Mouse (Mus musculus): ENCODE data around the gene Ftcd. TPM values are rescaled to one million over a fixed set of nuclear protein-coding genes. Genes with fewer than 3 reads are reported as not detected.

Ftcd gene
- total and polyA plus RNA-seq, 2 experiments from 2014 or later = 5.6 to 5.8 TPM

DNA sequence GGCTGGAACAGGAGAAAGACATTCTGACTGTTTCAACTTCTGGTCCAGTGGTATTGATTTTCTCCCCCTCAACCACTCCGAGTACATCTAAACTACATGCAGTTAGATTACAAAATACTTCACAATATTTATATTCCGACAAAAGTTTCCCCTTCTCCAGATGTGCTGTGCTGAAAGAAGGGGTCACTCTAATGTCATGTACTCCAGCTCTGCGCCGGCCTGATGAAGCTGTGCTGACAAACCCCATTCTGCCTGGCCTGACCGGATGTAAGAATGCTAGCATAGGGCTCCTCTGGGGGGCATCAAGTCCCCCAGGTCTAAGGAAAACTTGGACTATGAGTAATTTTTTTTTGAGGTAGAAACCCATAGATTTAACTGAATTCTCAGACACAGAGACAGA, 52.3 kb downstream of the Ftcd start:
- Histone ChIP-seq H3K4me2 (ENCODE audit: low read depth, low read length) (no peak overlapping the region), H3K36me3 (replicated peaks; ENCODE audit: control insufficient read depth, insufficient read depth, low read length) (no peaks in the 10 kb centered on the region), H3K4me1 (ENCODE audit: control insufficient read depth, insufficient read depth) (0 out of 2 replicates have a peak, but pooled peaks cover 2% of the 10 kb centered on the region), H3K4me3 (ENCODE audit: low read depth, low read length) (no peak overlapping the region), H3K27ac (ENCODE audit: low read depth) (no peak overlapping the region), H3K9ac (replicated peaks; ENCODE audit: low read depth, low read length) (no peak overlapping the region), H3K9me3 (replicated peaks; ENCODE audit: control insufficient read depth, low read length) (no peaks in the 10 kb centered on the region), H3K27me3 (ENCODE audit: control insufficient read depth, insufficient read depth, low read length) (no peaks in the 10 kb centered on the region)
- ATAC-seq (ENCODE audit: insufficient read depth, low read depth) (no peak), DNase-seq (ENCODE audit: low spot score) (no peak)
- 81% methylated on average over 5 of the region's 5 CpGs for WGBS
- TF ChIP-seq CTCF (IDR thresholded peaks at IDR 0.05; ENCODE audit: low read depth) = no peak
- no peak for TF ChIP-seq EP300 (IDR thresholded peaks at IDR 0.05; ENCODE audit: low read depth)

DNA sequence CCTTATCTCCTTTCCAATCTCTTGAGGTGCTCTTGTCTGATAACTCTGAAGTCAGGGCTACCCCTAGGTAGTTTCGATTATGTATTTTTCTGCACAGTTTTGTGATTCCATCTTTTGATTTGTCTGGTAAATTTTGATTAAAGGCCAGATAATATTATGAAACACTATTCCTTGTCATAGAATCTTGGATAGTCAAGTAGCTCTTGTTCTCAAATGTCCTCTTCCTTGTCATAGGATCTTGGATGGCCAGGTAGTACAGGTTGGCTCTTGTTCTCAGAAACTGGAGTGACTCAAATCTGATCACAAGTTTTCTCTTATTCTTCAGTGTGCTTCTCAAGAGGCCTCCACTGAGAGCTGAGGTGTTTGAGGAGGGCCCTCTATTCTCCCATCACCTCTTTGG, 55.2 kb downstream of the Ftcd start:
- WGBS = 86% methylated on average over 1 of the region's 1 CpGs

DNA sequence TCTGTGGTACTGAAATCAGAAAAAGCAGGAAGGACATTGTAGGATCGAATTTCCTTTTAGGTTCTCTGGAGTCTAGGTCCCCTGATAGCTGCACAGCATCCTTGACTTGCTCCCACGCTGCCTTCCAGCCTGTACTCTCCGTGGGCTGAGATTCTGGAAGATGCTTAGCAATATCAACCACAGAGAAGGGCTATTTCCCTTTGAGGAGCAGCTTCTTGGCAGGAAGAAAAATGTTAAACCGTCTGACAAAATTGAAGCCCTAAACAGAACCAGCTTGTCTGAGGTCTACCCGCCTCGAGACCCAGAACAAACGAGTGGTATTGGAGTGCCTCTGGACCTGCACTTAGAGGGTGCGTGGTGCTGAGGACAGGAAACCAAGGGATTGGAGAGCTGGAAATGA, 57.2 kb downstream of the Ftcd start:
- no peak for ATAC-seq (ENCODE audit: insufficient read depth, low read depth)
- no peak for DNase-seq (ENCODE audit: low spot score)
- H3K9me3 ChIP-seq (replicated peaks; ENCODE audit: control insufficient read depth, low read length) = no peaks in the 10 kb centered on the region
- H3K27me3 ChIP-seq (ENCODE audit: control insufficient read depth, insufficient read depth, low read length) = no peaks in the 10 kb centered on the region
- peaks cover 10% of the 10 kb centered on the region; the same call in 1 of the 2 replicates for H3K4me1 ChIP-seq (ENCODE audit: control insufficient read depth, insufficient read depth)
- H3K4me2 ChIP-seq (ENCODE audit: low read depth, low read length) = no peak overlapping the region
- no peak overlapping the region for H3K9ac ChIP-seq (replicated peaks; ENCODE audit: low read depth, low read length)
- TF ChIP-seq EP300 (IDR thresholded peaks at IDR 0.05; ENCODE audit: low read depth) (no peak), CTCF (IDR thresholded peaks at IDR 0.05; ENCODE audit: low read depth) (no peak)
- H3K36me3 ChIP-seq (replicated peaks; ENCODE audit: control insufficient read depth, insufficient read depth, low read length) = no peaks in the 10 kb centered on the region
- no peak overlapping the region; the same call in 1 of the 2 replicates for H3K27ac ChIP-seq (ENCODE audit: low read depth)
- no peak overlapping the region for H3K4me3 ChIP-seq (ENCODE audit: low read depth, low read length)
- WGBS = 58% methylated on average over 8 of the region's 8 CpGs

More for the DNA sequence above, 55.2 kb downstream of the Ftcd start:
- DNase-seq (ENCODE audit: low spot score) = no peak
- Histone ChIP-seq H3K4me2 (ENCODE audit: low read depth, low read length) (no peak overlapping the region), H3K36me3 (replicated peaks; ENCODE audit: control insufficient read depth, insufficient read depth, low read length) (no peaks in the 10 kb centered on the region), H3K27ac (ENCODE audit: low read depth) (no peak overlapping the region), H3K4me3 (ENCODE audit: low read depth, low read length) (no peak overlapping the region), H3K9me3 (replicated peaks; ENCODE audit: control insufficient read depth, low read length) (no peaks in the 10 kb centered on the region), H3K4me1 (ENCODE audit: control insufficient read depth, insufficient read depth) (peaks cover 10% of the 10 kb centered on the region; the same call in 1 of the 2 replicates), H3K9ac (replicated peaks; ENCODE audit: low read depth, low read length) (no peak overlapping the region), H3K27me3 (ENCODE audit: control insufficient read depth, insufficient read depth, low read length) (no peaks in the 10 kb centered on the region)
- TF ChIP-seq CTCF (IDR thresholded peaks at IDR 0.05; ENCODE audit: low read depth) (no peak), EP300 (IDR thresholded peaks at IDR 0.05; ENCODE audit: low read depth) (no peak)
- ATAC-seq (ENCODE audit: insufficient read depth, low read depth) = no peak

DNA sequence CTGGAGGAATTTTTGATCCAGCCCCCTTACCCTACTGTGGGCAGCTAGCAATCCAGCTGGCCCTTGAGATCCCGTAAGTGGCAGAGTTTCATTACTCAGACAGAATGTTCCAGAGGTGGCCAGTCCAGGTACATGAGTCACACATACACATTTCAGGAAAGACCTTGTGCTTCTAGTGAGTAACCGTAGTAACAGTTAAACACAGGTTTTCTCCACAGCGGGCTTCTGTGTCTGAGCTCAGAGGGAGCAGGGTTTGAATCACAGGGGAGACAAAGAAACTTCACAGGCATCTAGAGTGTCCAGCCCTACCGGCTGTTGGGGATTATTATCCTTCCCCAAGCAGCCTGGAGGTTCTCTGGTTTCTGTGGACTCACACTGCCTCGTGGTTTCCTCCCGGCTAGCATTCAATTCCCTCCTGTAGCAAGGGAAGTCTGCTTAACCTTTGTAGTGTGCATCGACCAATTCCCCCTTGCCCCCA, 58.7 kb downstream of the Ftcd start:
- Histone ChIP-seq H3K9ac (replicated peaks; ENCODE audit: low read depth, low read length) (no peak overlapping the region), H3K27ac (ENCODE audit: low read depth) (peak overlapping the region; percentile 33; the same call in 1 of the 2 replicates), H3K27me3 (ENCODE audit: control insufficient read depth, insufficient read depth, low read length) (no peaks in the 10 kb centered on the region), H3K36me3 (replicated peaks; ENCODE audit: control insufficient read depth, insufficient read depth, low read length) (no peaks in the 10 kb centered on the region), H3K4me3 (ENCODE audit: low read depth, low read length) (no peak overlapping the region), H3K9me3 (replicated peaks; ENCODE audit: control insufficient read depth, low read length) (no peaks in the 10 kb centered on the region), H3K4me2 (ENCODE audit: low read depth, low read length) (no peak overlapping the region), H3K4me1 (ENCODE audit: control insufficient read depth, insufficient read depth) (peaks cover 10% of the 10 kb centered on the region; the same call in 1 of the 2 replicates)
- TF ChIP-seq EP300 (IDR thresholded peaks at IDR 0.05; ENCODE audit: low read depth) = no peak
- TF ChIP-seq CTCF (IDR thresholded peaks at IDR 0.05; ENCODE audit: low read depth) = no peak
- ATAC-seq (ENCODE audit: insufficient read depth, low read depth) (no peak; the same call in 1 of the 2 replicates), DNase-seq (ENCODE audit: low spot score) (no peak)
- 42% methylated on average over 7 of the region's 7 CpGs for WGBS

DNA sequence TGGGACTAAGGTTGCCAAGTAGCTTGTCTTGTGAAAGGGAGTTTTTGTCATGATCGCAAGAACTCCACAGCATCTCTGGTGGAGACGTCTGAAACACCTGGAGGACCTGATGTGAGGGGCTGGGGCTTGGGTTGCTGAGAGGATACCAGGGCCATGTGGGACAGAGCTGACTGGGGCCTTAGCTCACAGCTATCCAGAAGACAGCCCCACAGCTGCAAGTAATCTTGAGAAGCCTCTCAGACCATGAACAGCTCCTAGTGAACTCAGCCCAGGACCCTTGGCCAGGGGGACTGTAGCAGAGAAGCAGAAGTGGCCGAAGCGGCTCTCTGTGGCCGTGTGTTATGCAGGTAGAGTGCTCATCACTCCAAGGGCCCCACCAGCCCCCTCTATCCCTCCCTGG, 59.1 kb downstream of the Ftcd start:
- no peak overlapping the region for H3K4me2 ChIP-seq (ENCODE audit: low read depth, low read length)
- no peak for DNase-seq (ENCODE audit: low spot score)
- ATAC-seq (ENCODE audit: insufficient read depth, low read depth) = no peak
- H3K4me3 ChIP-seq (ENCODE audit: low read depth, low read length) = no peak overlapping the region
- H3K9me3 ChIP-seq (replicated peaks; ENCODE audit: control insufficient read depth, low read length) = no peaks in the 10 kb centered on the region
- no peaks in the 10 kb centered on the region for H3K36me3 ChIP-seq (replicated peaks; ENCODE audit: control insufficient read depth, insufficient read depth, low read length)
- peak overlapping the region; percentile 33; the same call in 1 of the 2 replicates for H3K27ac ChIP-seq (ENCODE audit: low read depth)
- H3K9ac ChIP-seq (replicated peaks; ENCODE audit: low read depth, low read length) = 0 out of 2 replicates have a peak overlapping the region, but pooled peaks have one; percentile 6
- TF ChIP-seq CTCF (IDR thresholded peaks at IDR 0.05; ENCODE audit: low read depth) (no peak), EP300 (IDR thresholded peaks at IDR 0.05; ENCODE audit: low read depth) (no peak)
- 76% methylated on average over 5 of the region's 5 CpGs for WGBS
- peaks cover 10% of the 10 kb centered on the region; the same call in 1 of the 2 replicates for H3K4me1 ChIP-seq (ENCODE audit: control insufficient read depth, insufficient read depth)
- H3K27me3 ChIP-seq (ENCODE audit: control insufficient read depth, insufficient read depth, low read length) = no peaks in the 10 kb centered on the region

DNA sequence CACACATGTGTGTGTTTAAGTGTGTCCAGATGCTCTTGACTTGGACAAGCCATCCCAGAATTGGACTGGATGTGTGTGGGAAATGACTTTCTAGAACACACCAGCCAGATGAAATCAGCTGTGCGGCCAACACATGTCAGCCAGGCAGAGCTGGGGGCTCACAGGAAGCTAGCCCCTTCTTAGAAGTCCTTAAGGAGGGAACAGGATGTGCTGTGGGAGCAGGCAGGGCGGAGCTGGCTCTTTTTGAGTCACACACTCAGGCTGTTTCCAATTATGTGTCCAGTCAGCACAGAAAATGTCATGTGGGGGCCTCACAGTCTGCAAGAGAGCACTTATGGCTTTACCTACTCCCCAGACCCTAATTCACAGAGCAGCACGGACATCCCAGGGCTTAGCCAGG, 60.6 kb downstream of the Ftcd start:
- DNase-seq (ENCODE audit: low spot score) (peak; percentile 43), ATAC-seq (ENCODE audit: insufficient read depth, low read depth) (peak; percentile 47; the same call in 1 of the 2 replicates)
- Histone ChIP-seq H3K4me3 (ENCODE audit: low read depth, low read length) (no peak overlapping the region), H3K9me3 (replicated peaks; ENCODE audit: control insufficient read depth, low read length) (no peaks in the 10 kb centered on the region), H3K27ac (ENCODE audit: low read depth) (peak overlapping the region; percentile 69), H3K27me3 (ENCODE audit: control insufficient read depth, insufficient read depth, low read length) (no peaks in the 10 kb centered on the region), H3K36me3 (replicated peaks; ENCODE audit: control insufficient read depth, insufficient read depth, low read length) (no peaks in the 10 kb centered on the region), H3K4me2 (ENCODE audit: low read depth, low read length) (no peak overlapping the region), H3K4me1 (ENCODE audit: control insufficient read depth, insufficient read depth) (peaks cover 10% of the 10 kb centered on the region; the same call in 1 of the 2 replicates), H3K9ac (replicated peaks; ENCODE audit: low read depth, low read length) (no peak overlapping the region)
- TF ChIP-seq CTCF (IDR thresholded peaks at IDR 0.05; ENCODE audit: low read depth) (no peak), EP300 (IDR thresholded peaks at IDR 0.05; ENCODE audit: low read depth) (no peak)
- 63% methylated on average over 3 of the region's 3 CpGs for WGBS
